Mouse (Mus musculus): Measurements from ENCODE around the gene Gbe1.

DNA sequence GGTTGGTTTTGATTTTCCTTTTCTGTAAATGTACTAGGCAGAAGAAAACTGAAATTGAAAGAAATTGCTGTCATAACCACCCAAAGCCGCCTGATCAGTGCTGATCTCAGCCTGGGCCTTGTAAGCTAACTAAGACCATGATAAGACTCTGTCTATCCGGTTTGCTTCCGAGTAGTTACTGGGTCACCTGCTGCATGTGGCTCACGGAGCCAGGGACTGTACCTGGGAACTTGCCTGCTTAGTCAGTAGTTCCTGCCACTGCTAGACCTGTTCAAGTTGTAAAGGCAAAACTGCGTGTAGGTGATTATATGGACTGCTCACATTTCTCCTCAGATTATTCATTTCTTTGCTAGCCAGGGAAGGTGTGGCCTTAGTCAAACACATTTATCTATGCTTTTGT is 21.1 kb downstream of the Gbe1 start:
- TF ChIP-seq CTCF (IDR thresholded peaks at IDR 0.05; ENCODE audit: insufficient read depth, low read length) (no peak), POLR2A (IDR thresholded peaks at IDR 0.05; ENCODE audit: borderline replicate concordance, extremely low read depth, low read depth, low read length) (no peak)
